Mouse (Mus musculus) 416B (cell line): ENCODE results near the gene Hoxd4.

Experiments used
- DNase-seq: peaks from one replicate; pipeline ENCODE4 v3.0.0; 2011; ENCODE audit warnings: low read depth

Hoxd4 gene

DNA sequence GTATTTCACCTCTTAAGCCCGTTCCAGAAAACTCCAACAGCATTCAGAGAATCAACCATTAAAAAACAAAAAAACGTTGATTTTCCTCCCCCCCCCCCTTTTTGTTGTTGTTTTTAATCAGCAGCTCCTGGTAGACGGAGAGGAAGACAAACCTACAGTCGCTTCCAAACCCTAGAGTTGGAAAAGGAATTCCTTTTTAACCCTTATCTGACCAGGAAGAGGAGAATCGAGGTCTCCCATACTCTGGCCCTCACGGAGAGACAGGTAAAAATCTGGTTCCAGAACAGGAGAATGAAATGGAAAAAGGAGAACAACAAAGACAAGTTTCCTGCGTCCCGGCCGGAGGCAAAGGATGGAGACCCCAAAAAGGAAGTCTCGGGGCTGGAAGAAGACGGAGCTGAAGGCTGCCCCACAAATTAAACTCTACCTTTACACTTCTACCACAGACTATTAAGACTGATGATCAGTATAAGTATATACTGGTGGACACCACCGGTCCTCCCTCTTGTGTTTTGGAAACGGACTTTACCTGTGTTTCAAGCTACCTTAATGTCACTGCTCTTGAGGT is 5.3 kb upstream of the Hoxd4 start:
- no peak for DNase-seq

DNA sequence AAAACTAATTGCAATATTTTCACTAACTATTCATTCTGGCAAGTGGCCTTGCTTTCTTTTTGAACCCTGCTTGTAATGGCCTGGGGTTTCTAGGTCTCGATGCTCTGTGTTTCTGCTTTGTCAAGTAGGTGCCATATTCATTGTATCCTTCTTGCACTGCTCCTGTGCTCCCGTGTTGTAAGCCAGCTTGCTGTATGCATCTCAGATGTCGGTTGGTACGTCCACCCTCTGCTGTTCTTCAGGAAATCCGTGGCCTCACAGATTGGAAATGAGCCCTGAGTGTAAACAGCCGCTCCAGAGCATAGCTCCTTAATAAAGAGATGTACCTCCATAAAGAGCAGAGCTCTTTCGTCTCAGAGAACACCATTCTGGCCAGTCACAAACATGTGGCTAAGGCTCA is 4.1 kb upstream of the Hoxd4 start:
- DNase-seq: no peak

DNA sequence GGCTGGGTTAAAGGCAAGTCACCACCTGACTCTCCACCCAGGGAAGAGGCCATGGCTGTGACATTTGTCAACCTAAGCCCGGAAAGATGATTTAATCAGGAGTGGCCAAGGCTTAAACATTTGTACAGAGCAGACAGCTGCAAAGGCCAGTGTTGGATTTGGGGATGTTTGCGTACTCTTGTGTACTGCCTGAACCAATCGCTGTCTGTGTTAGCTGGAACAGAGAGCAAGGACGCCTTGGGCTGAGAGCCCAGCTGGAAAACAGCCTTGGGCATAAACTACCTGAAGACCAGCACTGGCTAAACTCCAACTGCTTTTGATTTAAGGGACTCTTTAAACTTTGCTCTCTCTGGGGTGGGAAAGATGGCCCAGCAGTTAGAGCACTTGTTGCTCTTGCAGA is 3.1 kb upstream of the Hoxd4 start:
- DNase-seq: no peak

DNA sequence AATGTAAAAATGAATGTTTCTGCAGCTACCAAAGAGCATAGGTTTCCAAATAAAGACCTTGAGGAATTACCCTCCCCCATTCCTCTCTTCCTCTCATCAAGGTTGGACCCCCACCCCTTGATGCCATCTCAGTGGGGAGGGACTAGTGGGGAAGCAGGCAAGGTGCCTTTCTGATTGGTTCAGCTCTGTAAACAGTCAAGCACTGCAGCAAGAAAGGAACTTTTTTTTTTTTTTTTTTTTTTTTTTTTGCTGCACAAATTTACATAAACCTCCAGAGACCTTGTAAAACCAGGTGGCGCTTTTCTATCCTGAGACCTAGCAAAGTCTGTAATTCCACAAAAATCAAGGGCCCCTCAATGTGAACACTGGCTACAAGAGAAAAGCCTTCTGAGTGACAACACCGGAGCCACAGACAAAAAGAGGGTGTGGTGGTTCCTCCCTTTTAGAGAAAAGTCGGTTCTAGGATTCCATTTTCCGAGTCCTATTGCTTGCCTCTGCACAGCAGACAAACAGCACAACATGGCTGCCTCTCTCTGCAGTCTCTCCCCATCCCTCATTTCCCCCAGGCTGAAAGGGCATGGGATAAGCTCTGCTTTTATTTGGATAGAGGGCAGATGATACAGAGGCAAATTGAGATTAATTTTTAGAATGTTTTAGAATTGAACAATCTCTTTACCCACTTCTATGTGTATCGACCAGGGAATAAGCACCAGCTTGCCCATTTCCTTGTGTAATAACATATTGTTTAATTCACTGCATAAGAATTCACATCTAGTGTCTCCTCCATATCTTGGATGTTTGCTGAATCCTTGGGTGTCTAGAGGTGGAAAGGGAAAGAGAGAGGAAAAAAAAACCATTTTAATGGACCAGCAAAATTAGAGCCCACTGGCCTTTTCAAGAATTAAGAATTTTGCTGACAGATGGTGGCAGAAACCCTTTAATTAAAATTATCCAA is 2.0 kb upstream of the Hoxd4 start:
- DNase-seq: no peak

- DNase-seq: no peak
These were observed 693 bp upstream of the Hoxd4 start for GRCm38 (mm10) chr2:74710929-74711543.

DNA sequence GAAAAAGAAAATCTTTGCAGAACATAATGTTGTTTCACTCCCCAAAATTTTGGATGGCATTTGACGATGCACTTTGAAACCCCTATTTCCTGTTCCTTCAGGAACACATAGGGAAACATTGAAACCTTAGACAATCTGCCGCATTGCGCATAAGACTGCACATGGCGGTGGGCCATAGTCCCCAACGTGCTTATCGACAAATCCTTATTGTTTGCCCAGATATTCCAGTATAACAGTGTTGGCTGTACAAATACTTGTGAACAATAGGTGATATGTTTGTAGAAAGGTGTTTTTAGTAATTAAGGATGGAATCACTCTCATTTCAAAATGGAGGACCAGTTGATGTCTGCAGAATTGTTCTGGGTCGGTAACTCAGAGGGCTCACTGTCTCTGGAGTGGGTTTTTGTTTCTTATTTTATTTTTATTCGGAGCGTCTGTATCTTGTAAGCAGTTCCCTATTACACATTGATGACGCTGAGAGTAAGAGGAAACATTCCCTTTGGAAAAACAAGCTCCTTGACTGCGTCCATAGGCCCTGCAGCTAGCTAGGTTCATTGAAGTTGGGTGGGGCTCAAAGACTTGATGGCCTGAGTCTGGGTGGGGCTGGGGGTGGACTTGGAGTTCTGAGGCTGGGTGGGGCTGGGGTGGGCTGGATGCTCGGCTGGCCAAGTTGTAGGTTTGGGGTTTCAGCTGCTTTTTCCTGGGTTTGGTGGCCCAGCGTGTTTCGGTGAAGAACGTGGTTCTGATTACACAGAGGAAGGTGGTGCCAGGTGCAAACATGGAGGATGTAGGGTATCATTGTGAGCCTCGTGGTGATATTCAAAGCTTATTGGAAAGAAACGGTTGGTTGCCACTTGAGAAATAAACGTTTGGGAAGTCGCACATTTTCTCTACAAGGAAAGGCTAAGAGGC is 1.8 kb downstream of the Hoxd4 start:
- DNase-seq: no peak

- no peak for DNase-seq
These were observed 2.5 kb downstream of the Hoxd4 start for GRCm38 (mm10) chr2:74714156-74714789.

DNA sequence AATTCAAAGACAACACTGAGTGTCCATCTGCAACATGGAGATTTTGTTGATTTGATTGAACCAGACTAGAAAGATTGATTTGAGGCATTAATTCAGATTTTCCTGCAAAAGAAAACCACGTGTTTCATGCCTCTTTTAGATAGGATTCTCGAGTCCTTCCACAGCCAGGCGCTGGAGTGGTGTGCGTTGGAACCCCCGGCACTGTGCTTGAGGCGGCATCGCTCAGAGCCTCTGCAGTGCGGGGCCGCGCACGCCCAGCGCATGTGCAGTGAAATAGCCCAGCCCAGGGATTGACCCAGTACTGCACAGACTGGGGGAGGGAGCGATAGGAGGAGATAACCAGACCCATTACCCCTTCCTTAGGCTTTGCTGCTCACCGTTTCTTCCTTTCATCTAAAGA is 3.2 kb downstream of the Hoxd4 start:
- DNase-seq: no peak

GRCm38 (mm10) chr2:74715504-74716241 is 3.9 kb downstream of the Hoxd4 start:
- peak; percentile 85 for DNase-seq

- no peak for DNase-seq
These were observed 8.7 kb downstream of the Hoxd4 start for GRCm38 (mm10) chr2:74720384-74720783.

DNA sequence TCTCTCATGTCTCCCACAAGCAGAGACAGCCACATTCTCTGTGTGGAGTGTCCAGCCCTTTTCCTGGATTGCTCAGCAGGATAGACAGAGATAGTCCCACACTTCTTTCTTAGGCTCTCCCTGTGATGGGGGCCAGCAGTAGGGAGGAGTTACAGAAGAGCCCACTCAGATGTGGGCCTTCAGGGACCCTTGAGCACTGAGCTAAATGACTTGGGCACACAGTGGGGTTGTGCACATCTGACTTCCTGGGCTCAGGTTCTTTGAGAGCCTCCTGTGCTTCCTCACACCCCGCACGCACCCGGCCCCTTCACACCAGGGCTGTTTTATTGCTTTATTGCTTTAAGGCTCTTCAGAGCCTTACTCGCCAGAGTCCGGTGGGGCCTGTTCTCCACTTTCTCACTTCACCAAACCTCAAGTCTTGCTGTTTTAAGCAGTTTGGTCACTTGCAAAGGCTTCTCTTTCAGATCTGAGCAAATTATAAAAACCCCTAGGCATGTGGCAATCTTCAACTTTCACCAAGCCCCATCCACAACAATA is 9.3 kb downstream of the Hoxd4 start:
- no peak for DNase-seq

GRCm38 (mm10) chr2:74721882-74722281 is 10.2 kb downstream of the Hoxd4 start:
- DNase-seq: no peak

DNA sequence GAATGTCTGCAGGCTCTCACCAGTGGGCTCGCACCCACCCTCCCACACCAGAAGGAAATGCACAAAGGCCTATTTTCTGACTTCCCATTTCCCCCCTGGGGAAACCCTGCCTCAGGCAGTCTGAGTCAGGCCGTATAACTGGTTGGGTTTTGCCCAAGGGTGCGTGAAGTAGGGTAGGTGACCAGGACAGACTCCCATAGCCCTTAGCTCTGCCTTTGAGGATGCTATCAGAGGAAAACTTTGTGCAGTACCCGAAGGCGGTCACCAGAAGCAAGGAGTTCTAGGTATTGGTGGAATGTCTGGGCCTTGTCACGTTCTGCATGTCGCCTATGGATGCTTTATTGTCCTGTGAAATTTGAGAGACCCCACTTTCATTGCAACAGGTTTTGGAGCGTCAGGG is 11.2 kb downstream of the Hoxd4 start:
- no peak for DNase-seq

- peak; percentile 12 for DNase-seq
These were observed 12.7 kb downstream of the Hoxd4 start for GRCm38 (mm10) chr2:74724244-74725015.

DNA sequence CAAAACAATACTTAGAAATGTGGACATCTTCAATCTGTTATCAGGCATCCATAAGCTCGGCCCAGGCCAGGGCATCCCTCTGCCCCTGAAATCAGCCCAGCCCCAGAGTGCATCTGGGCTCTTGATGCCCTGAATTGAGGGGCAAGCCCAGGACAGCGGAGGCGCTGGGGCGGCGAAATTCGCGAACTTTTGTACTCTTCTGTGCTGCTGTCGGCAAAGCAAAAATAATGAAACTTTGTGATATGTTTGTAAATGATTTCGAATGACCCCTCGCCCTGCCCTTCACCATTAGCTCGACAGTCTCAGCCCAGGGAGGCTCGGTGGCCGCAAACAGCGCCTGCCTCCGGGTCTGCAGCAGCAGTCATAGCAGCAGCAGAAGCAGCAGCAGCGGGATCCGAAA is 13.4 kb downstream of the Hoxd4 start:
- no peak for DNase-seq

- DNase-seq: no peak
These were observed 14.8 kb downstream of the Hoxd4 start, which contains the start of gene Gm28230 for GRCm38 (mm10) chr2:74726551-74726950. Gene Gm28230, plus strand, starts transcription at chr2:74726728.

- DNase-seq: no peak
These were observed 15.4 kb downstream of the Hoxd4 start for GRCm38 (mm10) chr2:74726973-74727639.

- no peak for DNase-seq
These were observed 16.0 kb downstream of the Hoxd4 start for GRCm38 (mm10) chr2:74727640-74728302.

GRCm38 (mm10) chr2:74728303-74728680 is 16.6 kb downstream of the Hoxd4 start:
- no peak for DNase-seq
